Mouse (Mus musculus) inflammation-experienced regulatory T-cells, adult 6 months (primary cell): ENCODE data around the gene Gm6020. TPM values are rescaled to one million over a fixed set of nuclear protein-coding genes. Genes with fewer than 3 reads are reported as not detected.
A peak's percentile ranks its signal among the peaks of the same experiment; 100 is the strongest.
"Not testable (repeated sequence)": the region's sequence is repeated elsewhere in the genome, so short reads cannot be mapped to it uniquely, and the experiment has no call there.

Source experiments
- ATAC-seq: one replicate; pipeline ENCODE4 v1.8.0; 2017
- polyA plus RNA-seq, 3 experiments: library from polyadenylated mRNA; unstranded; fragments of 100-300 nt; shearing (Covaris generic); gene quantifications; one replicate each; pipeline ENCODE4 v1.2.1; 2017

Gm6020 gene
- not detected for polyA plus RNA-seq

- not testable (repeated sequence) for ATAC-seq
Measured at GRCm38 (mm10) chr19:61183590-61183989, at the start of gene Gm6020. Gene Gm6020, plus strand, starts transcription at chr19:61183890.

GRCm38 (mm10) chr19:61138655-61139054 is 45.0 kb upstream of the Gm6020 start:
- ATAC-seq, result no peak

- ATAC-seq, result peak; percentile 99
Measured at GRCm38 (mm10) chr19:61140342-61141206, 43.1 kb upstream of the Gm6020 start, which contains the start of gene Zfp950. Gene Zfp950, minus strand, starts transcription at chr19:61140840.

- ATAC-seq, result no peak
Measured at GRCm38 (mm10) chr19:61141299-61141698, 42.4 kb upstream of the Gm6020 start.

GRCm38 (mm10) chr19:61151372-61151700 is 32.4 kb upstream of the Gm6020 start:
- peak; percentile 82 for ATAC-seq

- ATAC-seq, result peak; percentile 68
Measured at GRCm38 (mm10) chr19:61151701-61152420, 31.8 kb upstream of the Gm6020 start.

- no peak for ATAC-seq
Measured at GRCm38 (mm10) chr19:61175756-61176324, 7.8 kb upstream of the Gm6020 start, which contains the start of gene Gm7102. Gene Gm7102, minus strand, starts transcription at chr19:61176309.

GRCm38 (mm10) chr19:61199316-61199715 is 15.6 kb downstream of the Gm6020 start:
- ATAC-seq, result no peak

- ATAC-seq, result no peak
Measured at GRCm38 (mm10) chr19:61199836-61200235, 16.1 kb downstream of the Gm6020 start.

- ATAC-seq, result not testable (repeated sequence)
Measured at GRCm38 (mm10) chr19:61207506-61207905, 23.8 kb downstream of the Gm6020 start.

- no peak for ATAC-seq
Measured at GRCm38 (mm10) chr19:61223706-61224328, 40.1 kb downstream of the Gm6020 start.

GRCm38 (mm10) chr19:61224678-61225525 is 41.2 kb downstream of the Gm6020 start:
- no peak for ATAC-seq

GRCm38 (mm10) chr19:61225526-61226400 is 42.1 kb downstream of the Gm6020 start:
- ATAC-seq, result no peak

GRCm38 (mm10) chr19:61226401-61226927 is 42.8 kb downstream of the Gm6020 start:
- ATAC-seq, result peak; percentile 43

GRCm38 (mm10) chr19:61226928-61227854 is 43.5 kb downstream of the Gm6020 start:
- ATAC-seq, result peak; percentile 85

GRCm38 (mm10) chr19:61227941-61228701 is 44.4 kb downstream of the Gm6020 start, which contains the start of gene Csf2ra:
Gene Csf2ra, minus strand, starts transcription at chr19:61228429.
- ATAC-seq, result no peak
